Mouse (Mus musculus) intestine, embryonic 14.5 days (tissue): Measurements from ENCODE around the gene AB124611. TPM values are rescaled to one million over a fixed set of nuclear protein-coding genes. Genes with fewer than 3 reads are reported as not detected.
A peak's percentile ranks its signal among the peaks of the same experiment; 100 is the strongest.

Experiments used
- ATAC-seq: fragments of 200-750 bp; cut with Nextera tagmentation; replicated peaks from 2 replicates; pipeline ENCODE4 v1.8.0; 2017; ENCODE audit warnings: low read depth, moderate number of reproducible peaks, moderate TSS enrichment, moderate library complexity; ENCODE audit not compliant: low FRiP score, low TSS enrichment
- DNase-seq: peaks from one replicate; pipeline ENCODE4 v3.0.0-alpha.2; 2018; ENCODE audit warnings: low spot score
- H3K27ac ChIP-seq: fragments of 300-500 bp; sonication (generic); 2 replicates; pipeline ENCODE4 v1.5.1; 2014; ENCODE audit warnings: low read depth, mild to moderate bottlenecking, control low read depth
- H3K27me3 ChIP-seq: fragments of 300-500 bp; sonication (generic); replicated peaks from 2 replicates; pipeline ENCODE4 v1.6.1; 2014; ENCODE audit warnings: low read length, control low read depth; ENCODE audit not compliant: control insufficient read depth, insufficient read depth
- H3K36me3 ChIP-seq: fragments of 300-500 bp; sonication (generic); 2 replicates; pipeline ENCODE4 v1.6.1; 2014; ENCODE audit warnings: low read length, control low read depth; ENCODE audit not compliant: control insufficient read depth, insufficient read depth
- H3K4me1 ChIP-seq: fragments of 300-500 bp; sonication (generic); replicated peaks from 2 replicates; pipeline ENCODE4 v1.6.1; 2014; ENCODE audit warnings: low read length, control low read depth, mixed read lengths; ENCODE audit not compliant: control insufficient read depth, insufficient read depth
- H3K4me2 ChIP-seq: fragments of 300-500 bp; sonication (generic); 2 replicates; pipeline ENCODE4 v1.6.1; 2014; ENCODE audit warnings: low read length
- H3K4me3 ChIP-seq: fragments of 300-500 bp; sonication (generic); 2 replicates; pipeline ENCODE4 v1.5.1; 2014; ENCODE audit warnings: low read depth, low read length, control low read depth, mixed read lengths
- H3K9ac ChIP-seq: fragments of 300-500 bp; sonication (generic); 2 replicates; pipeline ENCODE4 v1.6.1; 2014; ENCODE audit warnings: mild to moderate bottlenecking, low read length
- H3K9me3 ChIP-seq: fragments of 300-500 bp; sonication (generic); 2 replicates; pipeline ENCODE4 v1.6.1; 2016; ENCODE audit warnings: low read length, control low read depth; ENCODE audit not compliant: control insufficient read depth
- WGBS: fragments of 180-500 bp; shearing (Covaris S2); extraction: QIAGEN DNeasy Blood & Tissue Kit; methylation state at CpG from one replicate; pipeline ENCODE4 v1.1.7; 2014; 5-methylcytosine and 5-hydroxymethylcytosine counted together
- polyA plus RNA-seq: library from polyadenylated mRNA; unstranded; fragments of >200 nt; fragmentation: Nextera tagmentation; extraction: Ambion mirVana; gene quantifications from 2 replicates; pipeline ENCODE4 v1.2.1, GENCODE M21; 2014

AB124611 gene
- polyA plus RNA-seq, 1 experiment from 2014 or later = 3.1 TPM

DNA sequence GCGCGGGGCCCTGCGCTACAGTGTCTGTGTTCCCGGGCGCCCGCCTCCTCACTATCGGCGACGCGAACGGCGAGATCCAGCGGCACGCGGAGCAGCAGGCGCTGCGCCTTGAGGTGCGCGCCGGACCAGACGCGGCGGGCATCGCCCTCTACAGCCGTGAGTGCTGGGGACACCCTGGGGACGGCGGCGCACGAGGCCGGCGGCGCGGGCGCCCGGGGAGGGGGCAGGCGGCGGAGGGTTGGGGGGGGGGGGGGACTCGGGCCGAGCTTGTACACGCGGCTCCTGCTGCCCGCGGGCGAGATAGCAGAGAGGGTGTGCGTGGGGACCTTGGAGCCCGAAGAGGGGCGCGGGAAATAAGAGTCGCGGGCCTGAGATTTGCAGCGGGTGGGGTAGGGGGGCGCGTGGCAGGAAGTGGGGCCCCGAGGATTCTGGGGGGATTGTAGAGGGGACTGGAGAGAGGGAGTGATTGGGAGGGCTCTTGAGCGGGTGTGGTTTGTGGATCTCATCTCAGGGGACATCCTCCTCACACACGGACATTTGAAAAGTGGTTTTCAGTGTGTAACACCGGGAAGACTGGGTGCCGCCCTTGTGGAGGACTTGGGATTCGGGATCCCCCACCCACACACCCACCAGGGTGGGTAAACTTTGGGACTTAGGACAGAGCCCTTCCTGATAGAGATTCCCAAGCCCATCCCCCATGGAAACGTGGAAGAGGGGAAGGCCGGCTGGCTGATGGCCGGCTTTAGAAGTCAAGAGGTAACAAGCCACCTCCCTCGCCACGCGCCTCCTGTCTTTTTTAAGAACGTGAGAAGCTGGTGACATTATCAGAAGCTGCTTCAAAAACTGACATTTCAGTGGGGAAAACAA, 21.3 kb downstream of the AB124611 start:
- Histone ChIP-seq H3K36me3 (peaks cover 18% of the 10 kb centered on the region), H3K27me3 (no peaks in the 10 kb centered on the region), H3K9me3 (no peaks in the 10 kb centered on the region), H3K27ac (peak overlapping the region; percentile 98), H3K9ac (peak overlapping the region; percentile 97), H3K4me3 (peak overlapping the region; percentile 73), H3K4me2 (peak overlapping the region; percentile 84), H3K4me1 (peaks cover 18% of the 10 kb centered on the region)
- WGBS = under 1% methylated on average over 63 of the region's 66 CpGs
- DNase-seq = peak; percentile 75
- peak; percentile 29 for ATAC-seq

DNA sequence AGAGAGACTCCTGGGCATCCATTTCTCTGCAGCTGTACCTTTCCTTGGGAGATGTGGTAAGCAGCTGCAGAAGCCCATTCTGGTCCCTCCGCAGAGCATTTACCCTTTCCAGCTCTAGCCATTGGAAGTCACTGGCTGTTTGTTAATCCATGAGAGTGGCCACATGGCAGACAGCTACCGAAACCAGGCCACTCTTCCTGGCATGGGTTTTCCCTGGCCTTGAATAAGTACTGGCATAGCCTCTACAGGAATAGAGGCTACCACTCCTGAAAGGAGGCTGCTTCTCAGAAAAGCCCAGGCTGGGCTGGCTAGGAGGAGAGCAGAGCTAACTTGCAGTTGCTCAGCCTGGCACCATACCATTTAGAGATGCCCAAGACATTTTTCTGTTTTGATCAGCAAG, 25.1 kb downstream of the AB124611 start:
- H3K27ac ChIP-seq = no peak overlapping the region

DNA sequence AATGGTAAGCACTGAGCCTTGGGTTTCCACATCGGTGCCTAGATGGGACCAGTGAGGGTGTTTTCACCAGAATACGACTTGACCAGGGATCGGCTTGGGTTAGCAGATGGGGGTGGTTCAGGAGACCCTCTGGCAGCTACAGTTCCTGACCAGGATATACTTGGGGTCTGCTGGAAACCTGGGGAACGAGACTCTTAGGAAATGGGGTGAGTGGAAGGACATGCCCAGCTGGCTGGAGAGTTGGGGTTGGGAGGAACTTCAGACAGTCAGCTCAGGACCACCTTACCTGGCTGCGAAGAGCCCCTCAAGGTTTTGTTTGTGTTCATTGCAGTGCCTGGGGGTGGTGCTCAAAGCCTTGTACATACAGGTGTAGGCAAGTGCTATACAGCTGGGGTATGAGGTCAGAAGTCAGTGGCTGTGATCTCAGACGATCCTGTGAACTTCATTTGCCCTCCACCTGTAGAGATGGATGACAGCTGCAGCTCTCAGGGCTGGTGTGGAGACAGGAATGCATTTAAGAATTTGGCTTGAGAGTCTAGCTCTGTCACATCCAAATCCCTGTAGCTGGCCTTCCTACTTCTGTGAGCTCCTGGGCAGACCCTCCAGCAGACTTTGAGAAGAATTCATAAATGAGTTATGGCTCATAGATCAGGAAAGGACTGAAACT, 27.8 kb downstream of the AB124611 start:
- 81% methylated on average over 6 of the region's 6 CpGs for WGBS
- Histone ChIP-seq H3K4me2 (no peak overlapping the region), H3K27me3 (no peaks in the 10 kb centered on the region), H3K4me1 (peaks cover 7% of the 10 kb centered on the region), H3K9ac (no peak overlapping the region), H3K9me3 (no peaks in the 10 kb centered on the region), H3K27ac (no peak overlapping the region), H3K4me3 (no peak overlapping the region), H3K36me3 (peaks cover 38% of the 10 kb centered on the region)
- no peak for ATAC-seq
- DNase-seq = no peak

More for the DNA sequence above, 25.1 kb downstream of the AB124611 start:
- WGBS = 91% methylated on average over 2 of the region's 2 CpGs
- H3K4me1 ChIP-seq = peaks cover 12% of the 10 kb centered on the region
- ATAC-seq (no peak), DNase-seq (no peak)
- no peaks in the 10 kb centered on the region for H3K9me3 ChIP-seq
- no peak overlapping the region for H3K4me3 ChIP-seq
- H3K9ac ChIP-seq = no peak overlapping the region
- H3K36me3 ChIP-seq = peaks cover 31% of the 10 kb centered on the region
- H3K27me3 ChIP-seq = no peaks in the 10 kb centered on the region
- no peak overlapping the region for H3K4me2 ChIP-seq

DNA sequence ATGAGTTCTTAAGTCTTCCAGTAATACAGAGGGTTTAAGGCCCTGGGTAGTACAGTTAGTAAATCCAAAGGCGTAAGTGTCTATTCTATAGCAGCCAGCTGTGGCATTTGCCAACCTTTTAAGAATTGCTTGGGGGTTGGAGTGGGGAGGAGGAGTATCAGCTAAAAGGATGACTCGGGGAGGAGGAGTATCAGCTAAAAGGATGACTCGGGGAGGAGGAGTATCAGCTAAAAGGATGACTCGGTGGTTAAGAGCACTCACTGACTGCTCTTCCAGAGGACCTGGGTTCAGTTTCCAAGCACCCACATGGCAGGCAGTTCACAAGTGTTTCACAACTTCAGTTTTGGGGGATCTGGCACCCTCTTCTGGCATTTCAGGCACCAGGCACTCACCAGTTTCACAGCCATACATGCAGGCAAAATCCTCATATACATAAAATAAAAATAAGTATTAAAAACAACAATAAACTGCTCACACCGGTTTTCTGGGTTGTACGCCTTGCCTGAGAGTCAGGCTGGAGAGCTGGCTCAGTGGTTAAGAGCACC, 29.3 kb downstream of the AB124611 start:
- no peak overlapping the region for H3K9ac ChIP-seq
- peaks cover 4% of the 10 kb centered on the region; the same call in 1 of the 2 replicates for H3K4me1 ChIP-seq
- H3K27ac ChIP-seq = no peak overlapping the region
- H3K36me3 ChIP-seq = peaks cover 43% of the 10 kb centered on the region
- ATAC-seq = no peak
- H3K27me3 ChIP-seq = no peaks in the 10 kb centered on the region
- no peak overlapping the region for H3K4me3 ChIP-seq
- no peak overlapping the region for H3K4me2 ChIP-seq
- DNase-seq = no peak
- 81% methylated on average over 6 of the region's 6 CpGs for WGBS
- H3K9me3 ChIP-seq = no peaks in the 10 kb centered on the region

DNA sequence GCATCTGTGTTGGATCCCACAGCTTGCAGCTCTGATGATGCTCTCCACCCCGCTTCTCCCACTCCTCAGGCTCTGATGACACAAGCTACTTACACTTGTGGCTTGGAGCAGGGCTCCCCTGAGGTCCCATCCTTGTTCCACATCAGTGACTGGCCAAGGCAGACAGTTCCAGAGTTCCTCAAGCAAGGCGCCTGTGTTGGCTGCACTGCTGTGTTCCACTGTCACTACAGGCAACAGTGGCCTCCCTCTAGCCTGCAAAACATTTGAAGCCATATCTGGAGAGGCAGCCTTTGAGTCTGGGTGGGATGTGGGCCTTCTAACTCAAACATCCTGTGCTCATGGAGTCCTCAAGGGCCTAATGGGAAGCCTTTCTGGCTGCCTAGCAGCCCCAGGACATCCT, 31.0 kb downstream of the AB124611 start:
- Histone ChIP-seq H3K27ac (no peak overlapping the region), H3K36me3 (peaks cover 43% of the 10 kb centered on the region), H3K9ac (no peak overlapping the region), H3K4me3 (no peak overlapping the region), H3K27me3 (no peaks in the 10 kb centered on the region), H3K4me1 (peaks cover 4% of the 10 kb centered on the region; the same call in 1 of the 2 replicates), H3K4me2 (no peak overlapping the region), H3K9me3 (no peaks in the 10 kb centered on the region)
- ATAC-seq = no peak
- 92% methylated on average over 2 of the region's 2 CpGs for WGBS
- no peak for DNase-seq

DNA sequence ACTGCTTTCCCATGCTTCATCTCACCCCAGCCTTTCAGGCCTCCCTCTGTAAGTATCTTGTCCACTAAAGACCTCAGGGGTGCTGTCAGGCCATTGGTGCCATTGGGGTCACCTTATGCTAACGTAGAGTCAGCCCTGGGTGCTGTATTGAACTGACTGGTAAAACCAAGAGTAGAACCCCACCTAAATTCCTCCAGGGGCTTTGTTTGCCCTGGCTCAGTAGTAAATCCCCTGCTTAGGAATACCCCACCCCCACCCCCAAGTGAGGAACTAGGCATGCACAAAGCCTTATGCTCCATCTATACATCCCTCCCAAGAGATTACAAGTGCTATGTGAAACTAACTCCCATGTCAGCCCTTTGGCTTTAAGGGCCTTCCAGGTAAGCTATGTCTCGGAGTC, 31.6 kb downstream of the AB124611 start:
- peaks cover 39% of the 10 kb centered on the region for H3K36me3 ChIP-seq
- 87% methylated on average over 2 of the region's 2 CpGs for WGBS
- no peaks in the 10 kb centered on the region for H3K9me3 ChIP-seq
- no peak overlapping the region for H3K9ac ChIP-seq
- ATAC-seq (no peak), DNase-seq (no peak)
- H3K27me3 ChIP-seq = no peaks in the 10 kb centered on the region
- H3K4me3 ChIP-seq = no peak overlapping the region
- no peak overlapping the region for H3K27ac ChIP-seq
- H3K4me2 ChIP-seq = no peak overlapping the region
- H3K4me1 ChIP-seq = peaks cover 4% of the 10 kb centered on the region; the same call in 1 of the 2 replicates

DNA sequence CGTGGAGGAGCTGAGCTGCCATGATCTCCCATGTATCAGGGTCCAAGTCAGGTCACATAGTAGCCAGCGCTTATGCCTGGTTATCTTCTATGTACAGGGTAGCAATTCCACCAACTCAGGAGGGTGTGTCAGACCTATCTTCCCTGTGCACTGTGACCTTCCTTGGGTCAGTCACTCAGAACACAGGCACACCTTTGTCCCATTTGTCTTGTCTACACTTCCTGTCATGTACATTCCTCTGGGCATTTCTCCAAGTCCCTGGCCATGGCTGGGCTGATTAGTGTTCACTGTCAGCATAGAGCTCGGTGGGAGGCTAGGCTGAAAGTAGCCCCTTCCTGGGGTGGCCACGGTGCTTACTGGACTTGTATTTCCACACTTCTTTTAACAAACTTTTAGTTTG, 32.4 kb downstream of the AB124611 start:
- DNase-seq = no peak
- Histone ChIP-seq H3K4me1 (peaks cover 4% of the 10 kb centered on the region; the same call in 1 of the 2 replicates), H3K4me3 (no peak overlapping the region), H3K36me3 (peaks cover 36% of the 10 kb centered on the region), H3K9ac (no peak overlapping the region), H3K27me3 (no peaks in the 10 kb centered on the region), H3K9me3 (no peaks in the 10 kb centered on the region), H3K27ac (no peak overlapping the region), H3K4me2 (no peak overlapping the region)
- 70% methylated on average over 4 of the region's 4 CpGs for WGBS
- no peak for ATAC-seq

DNA sequence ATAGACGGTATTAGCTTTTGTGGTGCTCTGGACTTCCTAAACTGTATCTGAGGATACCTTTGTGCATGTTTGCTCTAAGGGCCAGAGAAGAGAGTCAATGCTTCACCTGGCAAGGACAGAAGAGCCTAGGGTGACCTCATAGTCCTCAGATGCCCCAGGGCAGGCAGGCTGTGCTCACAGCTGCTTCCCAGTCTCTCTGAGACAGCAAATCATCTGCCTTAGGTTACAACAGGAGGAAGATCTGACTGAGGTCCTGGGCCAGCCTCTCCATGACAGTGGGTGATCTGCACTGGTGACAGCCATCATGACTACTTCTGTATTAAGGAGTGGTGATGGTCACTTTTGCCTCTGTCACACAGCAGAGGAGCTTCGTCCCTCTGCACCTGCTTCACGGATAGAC, 33.2 kb downstream of the AB124611 start:
- Histone ChIP-seq H3K9me3 (no peaks in the 10 kb centered on the region), H3K9ac (no peak overlapping the region), H3K27ac (no peak overlapping the region), H3K27me3 (no peaks in the 10 kb centered on the region), H3K4me2 (no peak overlapping the region), H3K4me1 (peaks cover 5% of the 10 kb centered on the region; the same call in 1 of the 2 replicates), H3K4me3 (no peak overlapping the region), H3K36me3 (peaks cover 29% of the 10 kb centered on the region)
- 95% methylated on average over 3 of the region's 3 CpGs for WGBS
- ATAC-seq (no peak), DNase-seq (no peak)
